ENCODE assay signal across 14 mouse cellular contexts in the genomic region with DNA sequence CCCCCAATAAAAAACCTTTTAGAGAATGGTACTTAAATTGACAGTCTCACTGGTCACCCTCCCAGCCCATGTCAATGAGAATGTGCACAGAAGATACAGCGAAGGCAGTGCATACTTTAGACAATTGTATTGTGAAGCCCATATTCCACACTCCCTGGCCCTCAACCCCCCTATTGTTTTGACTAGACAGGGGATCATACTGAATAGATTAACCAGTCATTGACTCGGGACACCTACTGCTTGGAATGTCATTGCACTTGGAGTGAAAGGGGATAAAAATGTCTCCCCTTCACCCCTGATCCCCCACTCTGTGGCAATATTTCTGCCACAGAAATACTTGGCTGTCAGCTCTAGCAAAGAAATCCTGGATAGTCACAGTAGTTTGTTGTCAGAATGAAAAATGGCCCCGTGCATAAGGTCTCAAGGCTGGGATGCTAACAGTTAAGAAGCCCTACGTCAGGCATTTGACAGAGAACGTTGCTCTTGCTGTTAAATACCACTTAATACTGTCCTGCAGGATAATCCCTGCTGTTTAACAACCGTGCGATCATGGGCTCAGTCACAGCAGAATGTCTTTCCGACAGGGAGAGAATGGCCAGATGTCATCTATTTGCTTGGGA.
DNase-seq lines count a peak whose midpoint lies in the region; ATAC-seq lines count a peak whose summit lies in the region.
"Had no signal": no experiment of that assay in that cellular context is flagged by ENCODE, and none has a peak within 500 bp of the region (broad histone marks: within the 10 kb centered on the region; RNA-seq: fewer than 3 reads in every experiment).

No protein-coding gene starts in this region.

- peaks cover 12% of the 10 kb centered on the region for H3K4me1 ChIP-seq in kidney, embryonic 15.5 days
- peaks cover 26% of the 10 kb centered on the region for H3K4me1 ChIP-seq in midbrain, embryonic 10.5 days

- ATAC-seq in kidney, embryonic 15.5 days (replicated peaks; ENCODE audit: low FRiP score): 0 out of 2 replicates have a peak, but pooled peaks have one; percentile 40

- no peak for DNase-seq in kidney, adult 9 months
- peak; percentile 66 for DNase-seq in forelimb bud, embryonic 11.5 days (ENCODE audit: low read depth, low spot score)
- DNase-seq in midbrain, embryonic 10.5 days (ENCODE audit: low spot score): peak; percentile 41
- peak; percentile 44 for DNase-seq in retina, embryonic 14.5 days (ENCODE audit: low spot score)
- no peak for DNase-seq in layer of hippocampus, adult 9-10 months (ENCODE audit: low spot score)
- no peak for DNase-seq in cerebellum, adult 9-10 months
- DNase-seq: cerebellum, adult 18-20 months; gastrocnemius, postnatal 14 days; heart, postnatal 36 days; lung, embryonic 14.5 days had no signal

- H3K27me3 ChIP-seq in kidney, embryonic 15.5 days: peaks cover 5% of the 10 kb centered on the region; the same call in 1 of the 2 replicates
- peaks cover 86% of the 10 kb centered on the region for H3K27me3 ChIP-seq in midbrain, embryonic 10.5 days (ENCODE audit: low read depth, poor library complexity, severe bottlenecking)
- H3K27me3 ChIP-seq: CH12.LX; embryonic facial prominence, embryonic 15.5 days had no signal

- H3K9me3 ChIP-seq in kidney, embryonic 15.5 days (replicated peaks): no peaks in the 10 kb centered on the region
- no peaks in the 10 kb centered on the region for H3K9me3 ChIP-seq in midbrain, embryonic 10.5 days (replicated peaks)
- H3K9me3 ChIP-seq: embryonic facial prominence, embryonic 15.5 days; limb, embryonic 13.5 days had no signal

- no peak overlapping the region for H3K4me2 ChIP-seq in kidney, embryonic 15.5 days
- H3K4me2 ChIP-seq: embryonic facial prominence, embryonic 15.5 days; limb, embryonic 13.5 days; lung, embryonic 14.5 days had no signal

- H3K27ac ChIP-seq in kidney, embryonic 15.5 days: no peak overlapping the region
- no peak overlapping the region for H3K27ac ChIP-seq in midbrain, embryonic 10.5 days (replicated peaks)
- H3K27ac ChIP-seq: embryonic facial prominence, embryonic 15.5 days; limb, embryonic 13.5 days had no signal

- WGBS in kidney, embryonic 15.5 days: 9% methylated on average over 8 of the region's 8 CpGs
- 8% methylated on average over 8 of the region's 8 CpGs for WGBS in midbrain, embryonic 10.5 days

- no peak overlapping the region for H3K9ac ChIP-seq in kidney, embryonic 15.5 days
- H3K9ac ChIP-seq: embryonic facial prominence, embryonic 15.5 days; limb, embryonic 13.5 days; lung, embryonic 14.5 days had no signal

- no peaks in the 10 kb centered on the region for H3K36me3 ChIP-seq in kidney, embryonic 15.5 days
- no peaks in the 10 kb centered on the region for H3K36me3 ChIP-seq in midbrain, embryonic 10.5 days
- H3K36me3 ChIP-seq: embryonic facial prominence, embryonic 15.5 days; limb, embryonic 13.5 days had no signal

- no peak overlapping the region for H3K4me3 ChIP-seq in kidney, embryonic 15.5 days (replicated peaks)
- H3K4me3 ChIP-seq in midbrain, embryonic 10.5 days: no peak overlapping the region
- H3K4me3 ChIP-seq: embryonic facial prominence, embryonic 15.5 days; limb, embryonic 13.5 days had no signal

Comparison
In these comparisons a context has a peak if more than half of its experiments do, and no peak if none do; other contexts are left out.
1. DNase-seq: peak in forelimb bud, embryonic 11.5 days (single experiment), midbrain, embryonic 10.5 days (single experiment) and retina, embryonic 14.5 days (single experiment); none in kidney, adult 9 months (single experiment), layer of hippocampus, adult 9-10 months (single experiment) and cerebellum, adult 9-10 months (single experiment).